Mouse (Mus musculus) left cerebral cortex, adult 18-20 months (tissue): ENCODE results near the gene Slc2a8. TPM values are rescaled to one million over a fixed set of nuclear protein-coding genes. Genes with fewer than 3 reads are reported as not detected.
A peak's percentile ranks its signal among the peaks of the same experiment; 100 is the strongest.

Experiments used
- DNase-seq, 2 experiments: peaks; one replicate each; pipeline ENCODE4 v3.0.0; 2021 to 2022; ENCODE audit warnings: low spot score in 2 of 2, mixed read lengths in 1 of 2
- total RNA-seq, 2 experiments: library from RNA; stranded (reverse); gene quantifications; 2 replicates each; pipeline ENCODE4 v1.2.3; 2021

Slc2a8 gene
- total RNA-seq, 2 experiments from 2014 or later = 24.0 to 26.1 TPM

GRCm38 (mm10) chr2:32938741-32939140, 43.1 kb downstream of the Slc2a8 start:
- no peak for DNase-seq

DNA sequence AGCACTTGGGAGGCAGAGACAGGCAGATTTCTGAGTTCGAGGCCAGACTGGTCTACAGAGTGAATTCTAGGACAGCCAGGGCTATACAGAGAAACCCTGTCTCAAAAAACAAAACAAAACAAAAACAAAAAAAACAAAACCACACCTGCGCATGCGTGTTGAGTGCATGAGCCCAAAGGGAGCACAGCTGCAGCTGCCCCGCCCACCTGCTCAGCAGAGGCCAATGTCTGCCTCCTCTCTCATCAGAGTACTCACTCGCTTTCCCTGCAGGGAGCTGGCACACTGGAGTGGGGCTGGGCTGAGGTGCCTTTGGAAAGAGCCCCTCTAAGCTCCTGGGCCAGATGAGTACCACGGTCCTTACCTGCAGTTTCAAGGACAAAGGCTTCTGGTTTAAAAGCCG, 50.2 kb downstream of the Slc2a8 start:
- no peak for DNase-seq

DNA sequence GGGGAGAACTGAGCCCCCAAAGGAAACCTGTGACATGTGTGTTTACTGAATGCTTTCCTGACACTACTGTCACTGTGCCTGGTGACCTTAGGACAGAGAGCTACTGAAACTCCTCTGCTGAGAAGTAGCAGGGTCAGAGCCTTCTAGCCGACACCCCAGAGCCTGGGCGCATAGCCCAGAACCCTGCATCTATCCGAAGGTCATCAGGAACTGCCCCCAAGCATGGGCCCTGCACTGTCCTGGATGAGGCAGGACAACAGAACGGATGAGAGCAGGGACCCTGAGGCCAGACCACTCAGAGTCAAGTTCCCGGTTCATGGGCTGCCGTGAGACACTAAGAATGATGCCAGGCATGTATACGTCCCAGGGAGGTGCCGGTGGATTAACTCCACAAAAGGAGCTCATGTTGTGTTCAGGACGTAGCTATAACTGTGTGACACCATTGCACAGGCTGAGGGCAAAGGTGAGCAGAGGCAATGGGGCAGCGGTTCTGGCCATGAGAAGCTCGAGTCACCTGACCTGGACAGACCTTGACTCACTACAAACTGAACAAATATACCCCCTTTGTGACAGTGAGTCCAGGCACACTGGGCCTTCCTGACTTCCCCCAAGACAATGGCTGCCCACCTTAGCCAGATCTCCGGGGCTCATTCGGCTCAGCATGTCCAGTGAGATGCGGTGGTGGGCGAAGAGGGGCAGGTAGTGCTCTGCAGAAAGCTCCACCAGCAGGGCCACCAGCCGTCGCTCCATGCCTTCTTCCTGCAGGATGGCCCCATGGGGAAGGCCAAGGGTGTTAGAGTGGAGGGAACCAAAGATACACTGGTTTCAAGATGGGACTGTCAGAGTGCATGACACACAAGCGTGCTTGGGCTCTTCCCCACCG, 52.7 kb downstream of the Slc2a8 start:
- no peak for DNase-seq

- DNase-seq = peak; percentile 81 to 83
Measured at GRCm38 (mm10) chr2:32928235-32928946, 53.5 kb downstream of the Slc2a8 start.

GRCm38 (mm10) chr2:32927624-32928234, 54.2 kb downstream of the Slc2a8 start:
- no peak for DNase-seq

DNA sequence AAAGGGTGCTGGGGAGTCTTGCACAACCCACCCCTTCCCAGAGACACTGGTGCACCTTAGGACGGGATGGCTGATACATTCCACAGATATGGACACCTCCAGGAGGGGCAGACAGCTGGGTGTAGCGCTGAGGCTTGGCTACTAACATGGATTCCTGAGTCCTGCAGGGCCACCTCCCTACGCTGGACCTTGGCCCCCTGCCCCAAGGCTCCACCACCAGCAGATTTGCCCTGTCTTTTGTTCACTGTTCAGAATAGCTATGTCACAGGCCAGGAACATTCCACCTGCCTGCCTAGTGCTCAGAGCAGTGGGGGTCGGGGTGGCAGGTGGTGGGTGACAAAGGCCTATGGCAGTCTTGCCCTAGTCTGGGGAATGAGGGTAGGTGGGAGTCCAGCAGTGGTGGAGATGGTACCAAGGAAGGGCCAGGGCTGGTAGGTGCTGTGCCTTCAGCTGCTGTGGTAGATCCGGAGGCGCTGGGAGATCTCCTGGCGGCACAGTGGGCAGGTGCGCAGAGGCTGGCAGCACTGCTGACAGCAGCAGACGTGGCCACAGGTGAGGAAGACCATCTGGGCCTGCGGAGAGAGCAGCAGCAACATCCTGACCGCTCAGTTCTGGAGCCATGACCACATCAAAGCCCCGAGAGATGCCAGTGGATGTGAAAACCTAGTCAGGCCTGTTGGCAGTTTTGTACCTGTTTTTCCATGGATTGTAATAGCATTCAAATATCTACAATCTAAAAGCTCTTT, 55.4 kb downstream of the Slc2a8 start:
- DNase-seq = no peak

DNA sequence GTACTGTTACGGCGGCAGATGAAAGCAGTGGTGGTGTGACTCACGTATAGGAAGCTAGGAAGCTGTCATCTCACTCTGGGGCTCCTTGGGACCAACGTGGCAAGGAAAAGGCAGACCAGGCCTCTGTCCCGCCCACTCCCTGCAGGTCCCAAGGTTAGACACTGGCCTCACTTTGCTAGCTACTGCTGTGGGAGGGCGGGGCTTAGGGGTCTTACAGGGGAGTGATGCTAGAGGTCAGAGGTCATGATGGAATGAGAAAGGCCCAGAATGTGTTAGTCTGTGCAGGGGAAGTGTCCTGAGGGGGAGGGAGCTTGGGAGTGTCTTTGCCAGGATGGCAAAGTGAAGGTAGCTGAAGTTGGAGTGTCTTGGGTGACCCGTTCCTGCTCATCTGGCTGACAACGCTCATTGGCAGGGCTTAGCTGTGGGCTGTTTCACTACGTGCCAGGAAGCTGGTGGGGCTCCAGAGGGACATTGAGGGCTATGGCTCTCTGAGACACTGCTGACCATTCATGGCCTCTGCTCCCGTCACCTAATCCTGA, 57.5 kb downstream of the Slc2a8 start:
- DNase-seq = no peak

GRCm38 (mm10) chr2:32923551-32924250, 58.2 kb downstream of the Slc2a8 start:
- DNase-seq = no peak

Other genes starting within 250 kb of the Slc2a8 start
- gene 6330409D20Rik, start 241.1 kb downstream of the Slc2a8 start, total RNA-seq = 1 to 10 TPM; 2.2 to 2.8 TPM
- gene Tor2a, start 224.8 kb downstream of the Slc2a8 start, total RNA-seq = 10 to 100 TPM; 28.7 to 34.3 TPM
- 1 to 10 TPM in 1 of 2 experiments, under 1 TPM in 1; 0.88 to 1.0 TPM for gene Ttc16, start 206.4 kb downstream of the Slc2a8 start, total RNA-seq
- 10 to 100 TPM in 1 of 2 experiments, 1 to 10 TPM in 1; 8.1 to 10.2 TPM for gene Ptrh1, start 206.3 kb downstream of the Slc2a8 start, total RNA-seq
- under 1 TPM; 0.28 to 0.33 TPM for gene Cfap157, start 197.7 kb downstream of the Slc2a8 start, total RNA-seq
- gene Stxbp1, start 134.8 kb downstream of the Slc2a8 start, total RNA-seq = 1,000 to 10,000 TPM in 1 of 2 experiments, 100 to 1,000 TPM in 1; 951 to 1,006 TPM
- 10 to 100 TPM; 29.6 to 35.3 TPM for gene Fam129b, start 106.0 kb downstream of the Slc2a8 start, total RNA-seq
- 100 to 1,000 TPM; 114 to 120 TPM for gene Rpl12, start 20.5 kb downstream of the Slc2a8 start, total RNA-seq
- gene Lrsam1, start 20.5 kb downstream of the Slc2a8 start, total RNA-seq = 10 to 100 TPM; 38.7 to 44.6 TPM
- 100 to 1,000 TPM; 111 to 112 TPM for gene Garnl3, start 149.6 kb upstream of the Slc2a8 start, total RNA-seq
- 1 to 10 TPM; 2.5 TPM for gene Angptl2, start 234.0 kb upstream of the Slc2a8 start, total RNA-seq